Mouse (Mus musculus) CH12.LX (cell line): ENCODE results near the gene Gtf2a2. TPM values are rescaled to one million over a fixed set of nuclear protein-coding genes. Genes with fewer than 3 reads are reported as not detected.

Source experiments
- DNase-seq: peaks from one replicate; pipeline ENCODE4 v3.0.0-alpha.2; 2013; ENCODE audit errors: extremely low read depth
- H3K27ac ChIP-seq: 2 replicates; pipeline ENCODE4 v1.5.1; 2012; ENCODE audit warnings: low read depth, mild to moderate bottlenecking, control low read depth, moderate library complexity; ENCODE audit not compliant: insufficient read depth
- H3K27me3 ChIP-seq: replicated peaks from 2 replicates; pipeline ENCODE3; 2012; ENCODE audit warnings: inconsistent platforms
- H3K36me3 ChIP-seq, 2 experiments: replicated peaks in 1 of 2; 2 replicates each; pipeline versions ENCODE3 to v1.6.1; 2012; ENCODE audit warnings: inconsistent platforms in 1 of 2, low read length in 1 of 2, mild to moderate bottlenecking in 1 of 2, mixed read lengths in 1 of 2, moderate library complexity in 1 of 2; ENCODE audit not compliant: control insufficient read depth in 1 of 2, insufficient read depth in 1 of 2
- H3K4me1 ChIP-seq, 2 experiments: 2 replicates each; pipeline ENCODE4 v1.6.1; 2012; ENCODE audit warnings: inconsistent platforms in 1 of 2, moderate library complexity in 1 of 2; ENCODE audit not compliant: insufficient read depth in 2 of 2, control insufficient read depth in 1 of 2
- H3K4me2 ChIP-seq: 2 replicates; pipeline ENCODE4 v1.6.1; 2012; ENCODE audit warnings: low read depth, mild to moderate bottlenecking, control low read depth; ENCODE audit not compliant: poor library complexity, insufficient read depth, severe bottlenecking
- H3K4me3 ChIP-seq, 3 experiments: fragments of 150-350 bp in 1 of 3; sonication (generic) in 1 of 3; replicated peaks in 1 of 3; 2 replicates each; pipeline versions ENCODE3 to v1.5.1; 2011 to 2012; ENCODE audit warnings: low read depth in 2 of 3, low read length in 2 of 3, mild to moderate bottlenecking in 2 of 3, moderate library complexity in 2 of 3, control low read depth in 1 of 3, improper control_type of control experiment in 1 of 3, inconsistent platforms in 1 of 3, mixed read lengths in 1 of 3; ENCODE audit not compliant: poor library complexity in 1 of 3
- H3K79me2 ChIP-seq: replicated peaks from 2 replicates; pipeline ENCODE4 v1.6.1; 2012; ENCODE audit warnings: mild to moderate bottlenecking, moderate library complexity; ENCODE audit not compliant: control insufficient read depth, poor library complexity, insufficient read depth, severe bottlenecking; ENCODE audit errors: extremely low read depth
- H3K9ac ChIP-seq: 2 replicates; pipeline ENCODE4 v1.6.1; 2012; ENCODE audit warnings: low read depth, mild to moderate bottlenecking, control low read depth, moderate library complexity; ENCODE audit not compliant: insufficient read depth
- H3K9me3 ChIP-seq: replicated peaks from 2 replicates; pipeline ENCODE3; 2012; ENCODE audit warnings: low read length, inconsistent platforms, mixed read lengths
- BHLHE40 ChIP-seq: IDR thresholded peaks from 2 replicates; pipeline ENCODE4 v1.6.1; 2011; ENCODE audit warnings: mild to moderate bottlenecking, low read depth, low read length, improper control_type of control experiment
- CHD1 ChIP-seq: IDR thresholded peaks from 2 replicates; pipeline ENCODE4 v1.6.1; 2012; ENCODE audit warnings: low read depth, low read length, improper control_type of control experiment, inconsistent platforms
- CHD2 ChIP-seq: IDR thresholded peaks from 2 replicates; pipeline ENCODE4 v1.6.1; 2011; ENCODE audit warnings: low read length, improper control_type of control experiment
- E2F4 ChIP-seq: IDR thresholded peaks from 2 replicates; pipeline ENCODE4 v1.6.1; 2011; ENCODE audit warnings: low read depth, low read length, improper control_type of control experiment; ENCODE audit not compliant: insufficient replicate concordance
- ELF1 ChIP-seq: IDR thresholded peaks from 2 replicates; pipeline ENCODE4 v1.6.1; 2014; ENCODE audit warnings: low read depth, mild to moderate bottlenecking, inconsistent platforms, low read length, improper control_type of control experiment
- EP300 ChIP-seq: IDR thresholded peaks from 2 replicates; pipeline ENCODE4 v1.6.1; 2011; ENCODE audit warnings: low read length, improper control_type of control experiment
- ETS1 ChIP-seq: conservative IDR thresholded peaks from 2 replicates; pipeline ENCODE4 v1.6.1; 2012; ENCODE audit warnings: low read depth, mild to moderate bottlenecking, inconsistent platforms, low read length, improper control_type of control experiment, moderate library complexity
- GABPA ChIP-seq: IDR thresholded peaks from 2 replicates; pipeline ENCODE4 v1.6.1; 2012; ENCODE audit warnings: low read depth, low read length, improper control_type of control experiment, inconsistent platforms; ENCODE audit not compliant: insufficient replicate concordance
- IRF4 ChIP-seq: IDR thresholded peaks from 2 replicates; pipeline ENCODE4 v1.6.1; 2014; ENCODE audit warnings: low read depth, mild to moderate bottlenecking, inconsistent platforms, low read length, improper control_type of control experiment
- JUN ChIP-seq: IDR thresholded peaks from 2 replicates; pipeline ENCODE4 v1.6.1; 2011; ENCODE audit warnings: low read depth, mild to moderate bottlenecking, low read length, improper control_type of control experiment, moderate library complexity; ENCODE audit not compliant: insufficient read depth
- JUND ChIP-seq: conservative IDR thresholded peaks from 2 replicates; pipeline ENCODE4 v1.6.1; 2011; ENCODE audit warnings: low read depth, low read length, improper control_type of control experiment
- MAX ChIP-seq: IDR thresholded peaks from 2 replicates; pipeline ENCODE4 v1.6.1; 2011; ENCODE audit warnings: low read length, improper control_type of control experiment
- NRF1 ChIP-seq: IDR thresholded peaks from 2 replicates; pipeline ENCODE4 v1.6.1; 2014; ENCODE audit warnings: low read depth, mild to moderate bottlenecking, inconsistent platforms, low read length, improper control_type of control experiment, moderate library complexity
- POLR2A ChIP-seq: IDR thresholded peaks from 2 replicates; pipeline ENCODE4 v1.6.1; 2011; ENCODE audit warnings: low read depth, mild to moderate bottlenecking, improper control_type of control experiment, low read length
- POLR2AphosphoS2 ChIP-seq: IDR thresholded peaks from 2 replicates; pipeline ENCODE4 v1.6.1; 2011; ENCODE audit warnings: low read depth, low read length, improper control_type of control experiment
- SIN3A ChIP-seq: IDR thresholded peaks from 2 replicates; pipeline ENCODE4 v1.6.1; 2012; ENCODE audit warnings: low read length, improper control_type of control experiment, inconsistent platforms
- SMC3 ChIP-seq: IDR thresholded peaks from 2 replicates; pipeline ENCODE4 v1.6.1; 2011; ENCODE audit warnings: low read depth, low read length, improper control_type of control experiment
- TBP ChIP-seq: conservative IDR thresholded peaks from 2 replicates; pipeline ENCODE4 v1.6.1; 2011; ENCODE audit warnings: low read depth, low read length, improper control_type of control experiment
- TCF12 ChIP-seq: IDR thresholded peaks from 2 replicates; pipeline ENCODE4 v1.6.1; 2014; ENCODE audit warnings: low read depth, mild to moderate bottlenecking, inconsistent platforms, low read length, improper control_type of control experiment
- USF1 ChIP-seq: IDR thresholded peaks from 2 replicates; pipeline ENCODE4 v1.6.1; 2014; ENCODE audit warnings: low read depth, mild to moderate bottlenecking, inconsistent platforms, low read length, improper control_type of control experiment
- USF2 ChIP-seq: conservative IDR thresholded peaks from 2 replicates; pipeline ENCODE4 v1.6.1; 2011; ENCODE audit warnings: low read depth, low read length, improper control_type of control experiment
- ZKSCAN1 ChIP-seq: IDR thresholded peaks from 2 replicates; pipeline ENCODE4 v1.6.1; 2012; ENCODE audit warnings: low read depth, inconsistent platforms, low read length, improper control_type of control experiment, borderline replicate concordance
- ZMIZ1 ChIP-seq: IDR thresholded peaks from 2 replicates; pipeline ENCODE4 v1.6.1; 2012; ENCODE audit warnings: low read depth, mild to moderate bottlenecking, inconsistent platforms, low read length, improper control_type of control experiment
- ZNF384 ChIP-seq: IDR thresholded peaks from 2 replicates; pipeline ENCODE4 v1.6.1; 2012; ENCODE audit warnings: low read depth, low read length, improper control_type of control experiment, inconsistent platforms
- dilution Hi-C: fragments of 300-500 bp; cut with MboI; formaldehyde crosslinking; loops from 2 replicates; pipeline ENCODE4 v1.14.3; 2020; ENCODE audit warnings: low sequenced_read_pairs; ENCODE audit not compliant: extremely low pct_unique_long_range_greater_than_20kb, extremely low pct_ligation_motif_present
- in situ Hi-C: fragments of 300-500 bp; cut with MboI; formaldehyde crosslinking; loops from 3 replicates; pipeline ENCODE4 v1.14.3; 2019; ENCODE audit warnings: low sequenced_read_pairs, low pct_ligation_motif_present, low pct_unique_long_range_greater_than_20kb, mixed read lengths
- polyA plus RNA-seq: library from polyadenylated mRNA; unstranded; fragments of >175 nt; gene quantifications from 2 replicates; pipeline ENCODE4 v1.2.1, GENCODE M21; 2012; ENCODE audit warnings: low read depth; ENCODE audit not compliant: insufficient read length
- total RNA-seq, 2 experiments: library from RNA; depleted of rRNA; stranded (reverse); fragments of 300-350 nt in 1 of 2; fragments of >200 nt in 1 of 2; gene quantifications; 2 replicates each; pipeline ENCODE4 v1.2.3; 2012 to 2014

Gene Gtf2a2
- total and polyA plus RNA-seq, 3 experiments, result 51.1 to 156 (median 109) TPM

GRCm38 (mm10) chr9:70069961-70070435 lies 57.6 kb downstream of the Gtf2a2 start:
- in situ Hi-C loops, result no loop called here
- H3K27me3 ChIP-seq, result no peaks in the 10 kb centered on the region
- no peaks in the 10 kb centered on the region for H3K9me3 ChIP-seq

DNA sequence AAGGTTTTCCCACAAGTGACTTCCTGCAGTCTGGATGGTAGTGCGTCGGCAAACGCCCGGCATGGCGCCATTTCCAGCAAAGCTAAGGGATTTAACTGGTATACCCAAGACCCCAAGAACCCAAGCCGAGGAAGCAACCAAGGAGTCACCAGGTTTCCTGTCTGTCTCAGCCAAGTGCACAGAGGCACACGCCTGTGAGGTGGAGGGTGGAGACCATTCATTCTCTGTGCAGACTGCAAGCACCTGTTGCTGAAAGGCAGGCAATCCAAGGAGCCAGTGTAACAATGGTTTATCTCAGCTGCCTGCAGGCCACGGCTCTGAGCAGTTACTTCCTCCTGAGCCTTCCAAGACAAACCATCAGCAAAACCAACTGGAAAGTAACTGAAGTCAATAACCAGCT lies 60.0 kb downstream of the Gtf2a2 start:
- dilution Hi-C loops (no loop called here), in situ Hi-C loops (no loop called here)
- Histone ChIP-seq H3K27me3 (peaks cover 2% of the 10 kb centered on the region), H3K4me2 (no peak overlapping the region), H3K36me3 (no peaks in the 10 kb centered on the region), H3K4me3 (no peak overlapping the region), H3K27ac (no peak overlapping the region), H3K79me2 (no peaks in the 10 kb centered on the region), H3K4me1 (no peaks in the 10 kb centered on the region), H3K9me3 (no peaks in the 10 kb centered on the region), H3K9ac (no peak overlapping the region)
- TF ChIP-seq ZKSCAN1 (no peak), TCF12 (no peak), ZMIZ1 (no peak), MAX (no peak), IRF4 (no peak), ETS1 (no peak), ELF1 (no peak), JUND (no peak), USF2 (no peak), CHD2 (no peak), POLR2AphosphoS2 (no peak)
- no peak for DNase-seq

More at GRCm38 (mm10) chr9:70069961-70070435, 57.6 kb downstream of the Gtf2a2 start:
- Histone ChIP-seq H3K4me1 (no peaks in the 10 kb centered on the region), H3K4me3 (no peak overlapping the region), H3K79me2 (no peaks in the 10 kb centered on the region), H3K36me3 (no peaks in the 10 kb centered on the region), H3K27ac (no peak overlapping the region), H3K4me2 (no peak overlapping the region), H3K9ac (no peak overlapping the region)
- DNase-seq, result no peak
- dilution Hi-C loops, result no loop called here
- no peak for TF ChIP-seq SIN3A
- TF ChIP-seq TBP, result no peak
- no peak for TF ChIP-seq E2F4
- TF ChIP-seq TCF12, result no peak
- TF ChIP-seq NRF1, result no peak
- TF ChIP-seq USF1, result no peak
- no peak for TF ChIP-seq BHLHE40
- TF ChIP-seq EP300, result no peak
- TF ChIP-seq CHD1, result no peak
- no peak for TF ChIP-seq JUND
- no peak for TF ChIP-seq POLR2A
- no peak for TF ChIP-seq SMC3
- TF ChIP-seq GABPA, result no peak
- TF ChIP-seq JUN, result no peak
- no peak for TF ChIP-seq ZNF384

Other genes with a start within 250 kb of the Gtf2a2 start
- gene Bnip2, start 23.1 kb upstream of the Gtf2a2 start, total RNA-seq (2012; rRNA removed), result 54.3 and 67.5 TPM in 2 replicates
- gene Bnip2, start 23.1 kb upstream of the Gtf2a2 start, total RNA-seq (2014; rRNA removed), result 104 and 117 TPM in 2 replicates
- 88.1 and 89.7 TPM in 2 replicates for gene Bnip2, start 23.1 kb upstream of the Gtf2a2 start, polyA plus RNA-seq
- 0.04 TPM in 1 of 2 replicates, not detected in the other for gene Gcnt3, start 25.5 kb downstream of the Gtf2a2 start, total RNA-seq (2012; rRNA removed)
- gene Gcnt3, start 25.5 kb downstream of the Gtf2a2 start, total RNA-seq (2014; rRNA removed), result 0.04 TPM in 1 of 2 replicates, not detected in the other
- not detected in 2 replicates for gene Gcnt3, start 25.5 kb downstream of the Gtf2a2 start, polyA plus RNA-seq
- gene Fam81a, start 130.0 kb downstream of the Gtf2a2 start, total RNA-seq (2012; rRNA removed), result 0.04 and 0.13 TPM in 2 replicates
- 0.09 TPM in 1 of 2 replicates, not detected in the other for gene Fam81a, start 130.0 kb downstream of the Gtf2a2 start, total RNA-seq (2014; rRNA removed)
- gene Fam81a, start 130.0 kb downstream of the Gtf2a2 start, polyA plus RNA-seq, result not detected in 2 replicates
- 97.6 and 98.7 TPM in 2 replicates for gene Myo1e, start 194.8 kb downstream of the Gtf2a2 start, total RNA-seq (2012; rRNA removed)
- gene Myo1e, start 194.8 kb downstream of the Gtf2a2 start, total RNA-seq (2014; rRNA removed), result 82.3 and 88.5 TPM in 2 replicates
- gene Myo1e, start 194.8 kb downstream of the Gtf2a2 start, polyA plus RNA-seq, result 186 and 188 TPM in 2 replicates